Mouse (Mus musculus) CH12.LX (cell line): ENCODE data around the gene Arhgap35. TPM values are rescaled to one million over a fixed set of nuclear protein-coding genes. Genes with fewer than 3 reads are reported as not detected.
"Not testable (repeated sequence)": the region's sequence is repeated elsewhere in the genome, so short reads cannot be mapped to it uniquely, and the experiment has no call there.

Experiments
- DNase-seq: peaks from one replicate; pipeline ENCODE4 v3.0.0-alpha.2; 2013; ENCODE audit errors: extremely low read depth
- H3K27ac ChIP-seq: 2 replicates; pipeline ENCODE4 v1.5.1; 2012; ENCODE audit warnings: low read depth, mild to moderate bottlenecking, control low read depth, moderate library complexity; ENCODE audit not compliant: insufficient read depth
- H3K27me3 ChIP-seq: replicated peaks from 2 replicates; pipeline ENCODE3; 2012; ENCODE audit warnings: inconsistent platforms
- H3K36me3 ChIP-seq, 2 experiments: replicated peaks in 1 of 2; 2 replicates each; pipeline versions ENCODE3 to v1.6.1; 2012; ENCODE audit warnings: inconsistent platforms in 1 of 2, low read length in 1 of 2, mild to moderate bottlenecking in 1 of 2, mixed read lengths in 1 of 2, moderate library complexity in 1 of 2; ENCODE audit not compliant: control insufficient read depth in 1 of 2, insufficient read depth in 1 of 2
- H3K4me1 ChIP-seq, 2 experiments: 2 replicates each; pipeline ENCODE4 v1.6.1; 2012; ENCODE audit warnings: inconsistent platforms in 1 of 2, moderate library complexity in 1 of 2; ENCODE audit not compliant: insufficient read depth in 2 of 2, control insufficient read depth in 1 of 2
- H3K4me2 ChIP-seq: 2 replicates; pipeline ENCODE4 v1.6.1; 2012; ENCODE audit warnings: low read depth, mild to moderate bottlenecking, control low read depth; ENCODE audit not compliant: poor library complexity, insufficient read depth, severe bottlenecking
- H3K4me3 ChIP-seq, 3 experiments: fragments of 150-350 bp in 1 of 3; sonication (generic) in 1 of 3; replicated peaks in 1 of 3; 2 replicates each; pipeline versions ENCODE3 to v1.5.1; 2011 to 2012; ENCODE audit warnings: low read depth in 2 of 3, low read length in 2 of 3, mild to moderate bottlenecking in 2 of 3, moderate library complexity in 2 of 3, control low read depth in 1 of 3, improper control_type of control experiment in 1 of 3, inconsistent platforms in 1 of 3, mixed read lengths in 1 of 3; ENCODE audit not compliant: poor library complexity in 1 of 3
- H3K79me2 ChIP-seq: replicated peaks from 2 replicates; pipeline ENCODE4 v1.6.1; 2012; ENCODE audit warnings: mild to moderate bottlenecking, moderate library complexity; ENCODE audit not compliant: control insufficient read depth, poor library complexity, insufficient read depth, severe bottlenecking; ENCODE audit errors: extremely low read depth
- H3K9ac ChIP-seq: 2 replicates; pipeline ENCODE4 v1.6.1; 2012; ENCODE audit warnings: low read depth, mild to moderate bottlenecking, control low read depth, moderate library complexity; ENCODE audit not compliant: insufficient read depth
- H3K9me3 ChIP-seq: replicated peaks from 2 replicates; pipeline ENCODE3; 2012; ENCODE audit warnings: low read length, inconsistent platforms, mixed read lengths
- CHD2 ChIP-seq: IDR thresholded peaks from 2 replicates; pipeline ENCODE4 v1.6.1; 2011; ENCODE audit warnings: low read length, improper control_type of control experiment
- EP300 ChIP-seq: IDR thresholded peaks from 2 replicates; pipeline ENCODE4 v1.6.1; 2011; ENCODE audit warnings: low read length, improper control_type of control experiment
- ETS1 ChIP-seq: conservative IDR thresholded peaks from 2 replicates; pipeline ENCODE4 v1.6.1; 2012; ENCODE audit warnings: low read depth, mild to moderate bottlenecking, inconsistent platforms, low read length, improper control_type of control experiment, moderate library complexity
- IRF4 ChIP-seq: IDR thresholded peaks from 2 replicates; pipeline ENCODE4 v1.6.1; 2014; ENCODE audit warnings: low read depth, mild to moderate bottlenecking, inconsistent platforms, low read length, improper control_type of control experiment
- JUND ChIP-seq: conservative IDR thresholded peaks from 2 replicates; pipeline ENCODE4 v1.6.1; 2011; ENCODE audit warnings: low read depth, low read length, improper control_type of control experiment
- MAX ChIP-seq: IDR thresholded peaks from 2 replicates; pipeline ENCODE4 v1.6.1; 2011; ENCODE audit warnings: low read length, improper control_type of control experiment
- MEF2A ChIP-seq: IDR thresholded peaks from 2 replicates; pipeline ENCODE4 v1.6.1; 2014; ENCODE audit warnings: low read depth, mild to moderate bottlenecking, inconsistent platforms, low read length, improper control_type of control experiment, borderline replicate concordance
- ZMIZ1 ChIP-seq: IDR thresholded peaks from 2 replicates; pipeline ENCODE4 v1.6.1; 2012; ENCODE audit warnings: low read depth, mild to moderate bottlenecking, inconsistent platforms, low read length, improper control_type of control experiment
- dilution Hi-C: fragments of 300-500 bp; cut with MboI; formaldehyde crosslinking; loops from 2 replicates; pipeline ENCODE4 v1.14.3; 2020; ENCODE audit warnings: low sequenced_read_pairs; ENCODE audit not compliant: extremely low pct_unique_long_range_greater_than_20kb, extremely low pct_ligation_motif_present
- in situ Hi-C: fragments of 300-500 bp; cut with MboI; formaldehyde crosslinking; loops from 3 replicates; pipeline ENCODE4 v1.14.3; 2019; ENCODE audit warnings: low sequenced_read_pairs, low pct_ligation_motif_present, low pct_unique_long_range_greater_than_20kb, mixed read lengths
- polyA plus RNA-seq: library from polyadenylated mRNA; unstranded; fragments of >175 nt; gene quantifications from 2 replicates; pipeline ENCODE4 v1.2.1, GENCODE M21; 2012; ENCODE audit warnings: low read depth; ENCODE audit not compliant: insufficient read length
- total RNA-seq, 2 experiments: library from RNA; depleted of rRNA; stranded (reverse); fragments of 300-350 nt in 1 of 2; fragments of >200 nt in 1 of 2; gene quantifications; 2 replicates each; pipeline ENCODE4 v1.2.3; 2012 to 2014

The Arhgap35 gene
- total and polyA plus RNA-seq, 3 experiments, result 3.0 to 7.2 (median 5.3) TPM

GRCm38 (mm10) chr7:16608961-16609360, 5.8 kb downstream of the Arhgap35 start:
- Histone ChIP-seq H3K4me1 (peaks cover 0 to 48% of the 10 kb centered on the region in 2 experiments; a peak in 3 of 4 replicates), H3K27ac (no peak overlapping the region), H3K9me3 (no peaks in the 10 kb centered on the region), H3K4me3 (no peak overlapping the region), H3K4me2 (no peak overlapping the region), H3K36me3 (peaks cover 0 to 27% of the 10 kb centered on the region in 2 experiments), H3K27me3 (no peaks in the 10 kb centered on the region), H3K9ac (no peak overlapping the region), H3K79me2 (peaks cover 40% of the 10 kb centered on the region)
- in situ Hi-C loops (no loop called here), dilution Hi-C loops (no loop called here)
- TF ChIP-seq MAX (no peak), JUND (no peak), CHD2 (no peak), EP300 (no peak), IRF4 (no peak), ETS1 (no peak), ZMIZ1 (no peak)
- DNase-seq, result no peak

- H3K27me3 ChIP-seq, result no peaks in the 10 kb centered on the region
- peaks cover 0 to 31% of the 10 kb centered on the region in 2 experiments for H3K36me3 ChIP-seq
- no peak overlapping the region for H3K4me2 ChIP-seq
- no peak overlapping the region for H3K4me3 ChIP-seq
- in situ Hi-C loops (no loop called here), dilution Hi-C loops (no loop called here)
- no peaks in the 10 kb centered on the region for H3K9me3 ChIP-seq
- peaks cover 0 to 42% of the 10 kb centered on the region in 2 experiments; a peak in 3 of 4 replicates for H3K4me1 ChIP-seq
- DNase-seq, result no peak
- no peak overlapping the region for H3K27ac ChIP-seq
- peaks cover 38% of the 10 kb centered on the region for H3K79me2 ChIP-seq
- H3K9ac ChIP-seq, result no peak overlapping the region
- TF ChIP-seq MEF2A, result no peak
These were observed 6.7 kb downstream of the Arhgap35 start for GRCm38 (mm10) chr7:16608046-16608445.

- H3K27ac ChIP-seq, H3K4me3 ChIP-seq, H3K9ac ChIP-seq, dilution Hi-C loops, DNase-seq, H3K4me2 ChIP-seq, H3K27me3 ChIP-seq, in situ Hi-C loops, H3K9me3 ChIP-seq: not testable (repeated sequence)
- H3K79me2 ChIP-seq, result peaks cover 30% of the 10 kb centered on the region
- H3K36me3 ChIP-seq, result peaks cover 0 to 33% of the 10 kb centered on the region in 2 experiments
- peaks cover 0 to 30% of the 10 kb centered on the region in 2 experiments; a peak in 2 of 4 replicates for H3K4me1 ChIP-seq
These were observed 8.0 kb downstream of the Arhgap35 start for GRCm38 (mm10) chr7:16606808-16607207.
